Mouse (Mus musculus) heart, embryonic 12.5 days (tissue): Measurements from ENCODE around the gene Clcn3. TPM values are rescaled to one million over a fixed set of nuclear protein-coding genes. Genes with fewer than 3 reads are reported as not detected.
"Not testable (repeated sequence)": the region's sequence is repeated elsewhere in the genome, so short reads cannot be mapped to it uniquely, and the experiment has no call there.

Experiments
- ATAC-seq: fragments of 200-750 bp; cut with Nextera tagmentation; 2 replicates; pipeline ENCODE4 v1.8.0; 2017; ENCODE audit warnings: moderate TSS enrichment, moderate library complexity; ENCODE audit not compliant: insufficient number of reproducible peaks, low FRiP score
- H3K27ac ChIP-seq: fragments of 300-500 bp; sonication (generic); 2 replicates; pipeline ENCODE4 v1.5.1; 2016; ENCODE audit warnings: mild to moderate bottlenecking, moderate library complexity; ENCODE audit not compliant: poor library complexity, severe bottlenecking
- H3K27me3 ChIP-seq: fragments of 300-500 bp; sonication (generic); replicated peaks from 2 replicates; pipeline ENCODE4 v1.6.1; 2016; ENCODE audit warnings: mild to moderate bottlenecking, moderate library complexity
- H3K36me3 ChIP-seq: fragments of 300-500 bp; sonication (generic); 2 replicates; pipeline ENCODE4 v1.6.1; 2016; ENCODE audit warnings: mild to moderate bottlenecking, moderate library complexity
- H3K4me1 ChIP-seq: fragments of 300-500 bp; sonication (generic); replicated peaks from 2 replicates; pipeline ENCODE4 v1.6.1; 2016; ENCODE audit warnings: mild to moderate bottlenecking
- H3K4me2 ChIP-seq: fragments of 300-500 bp; sonication (generic); 2 replicates; pipeline ENCODE4 v1.6.1; 2016; ENCODE audit warnings: mild to moderate bottlenecking, moderate library complexity
- H3K4me3 ChIP-seq: fragments of 300-500 bp; sonication (generic); 2 replicates; pipeline ENCODE4 v1.5.1; 2016; ENCODE audit warnings: mild to moderate bottlenecking
- H3K9ac ChIP-seq: fragments of 300-500 bp; sonication (generic); 2 replicates; pipeline ENCODE4 v1.6.1; 2016; ENCODE audit warnings: mild to moderate bottlenecking, moderate library complexity
- H3K9me3 ChIP-seq: fragments of 300-500 bp; sonication (generic); replicated peaks from 2 replicates; pipeline ENCODE4 v1.6.1; 2016; ENCODE audit warnings: mild to moderate bottlenecking, moderate library complexity
- WGBS: fragments of 180-500 bp; shearing (Covaris S2); methylation state at CpG from one replicate; pipeline ENCODE4 v1.1.7; 2016; 5-methylcytosine and 5-hydroxymethylcytosine counted together
- polyA plus RNA-seq: library from polyadenylated mRNA; unstranded; fragments of >200 nt; fragmentation: Nextera tagmentation; extraction: Ambion mirVana; gene quantifications from 2 replicates; pipeline ENCODE4 v1.2.1, GENCODE M21; 2016

Clcn3 gene
- polyA plus RNA-seq: 30.6 and 32.3 TPM in 2 replicates

- Histone ChIP-seq H3K9ac (peak within 1 kb of the TSS; percentile 97), H3K27me3 (no peaks in the 10 kb centered on the region), H3K4me1 (peaks cover 8% of the 10 kb centered on the region), H3K27ac (peak within 1 kb of the TSS; percentile 95), H3K36me3 (no peaks in the 10 kb centered on the region), H3K9me3 (no peaks in the 10 kb centered on the region), H3K4me3 (peak within 1 kb of the TSS; percentile 99), H3K4me2 (peak within 1 kb of the TSS; percentile 89)
- WGBS: under 1% methylated on average over 101 of the region's 101 CpGs
- peak; percentile 100 for ATAC-seq
These were observed at the start of gene Clcn3 for GRCm38 (mm10) chr8:60982701-60983687. Gene Clcn3 (minus strand): TSS chr8:60983300.

DNA sequence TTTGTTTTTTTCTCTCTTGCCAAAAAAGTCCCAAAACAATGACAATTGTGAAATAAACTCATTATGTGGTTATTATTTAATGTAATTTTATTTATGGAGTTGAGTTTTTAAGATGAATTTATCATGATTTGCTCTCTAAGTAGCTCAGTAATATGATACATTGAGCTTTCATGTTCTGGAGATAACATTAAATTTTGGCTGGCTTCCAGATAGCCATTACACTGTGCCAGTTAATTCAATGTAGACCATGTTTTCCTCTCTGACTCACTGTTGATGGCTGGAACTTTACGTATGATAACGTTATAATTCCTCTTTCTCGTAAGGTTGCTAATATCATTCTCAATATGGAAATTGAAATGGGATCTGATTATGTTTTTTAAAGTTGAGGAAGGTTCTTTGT is 13.4 kb upstream of the Clcn3 start:
- 0 out of 2 replicates have a peak, but pooled peaks cover 6% of the 10 kb centered on the region for H3K36me3 ChIP-seq
- peaks cover 3% of the 10 kb centered on the region for H3K9me3 ChIP-seq
- no peaks in the 10 kb centered on the region for H3K27me3 ChIP-seq
- no peak overlapping the region for H3K27ac ChIP-seq
- no peak for ATAC-seq
- H3K4me2 ChIP-seq: no peak overlapping the region
- peaks cover 5% of the 10 kb centered on the region for H3K4me1 ChIP-seq
- H3K4me3 ChIP-seq: no peak overlapping the region
- WGBS: 55% methylated on average over 3 of the region's 3 CpGs
- H3K9ac ChIP-seq: no peak overlapping the region

GRCm38 (mm10) chr8:60993639-60993986 is 10.5 kb upstream of the Clcn3 start:
- Histone ChIP-seq H3K9ac (peak overlapping the region; percentile 84), H3K27ac (peak overlapping the region; percentile 90), H3K9me3 (peaks cover 3% of the 10 kb centered on the region), H3K27me3 (no peaks in the 10 kb centered on the region), H3K4me2 (peak overlapping the region; percentile 91), H3K4me1 (peaks cover 5% of the 10 kb centered on the region), H3K36me3 (0 out of 2 replicates have a peak, but pooled peaks cover 6% of the 10 kb centered on the region), H3K4me3 (peak overlapping the region; percentile 81)
- no peak; the same call in 1 of the 2 replicates for ATAC-seq
- WGBS: 2% methylated on average over 12 of the region's 12 CpGs

GRCm38 (mm10) chr8:60992910-60993638 is 10.0 kb upstream of the Clcn3 start, which contains the start of gene Nek1:
Gene Nek1 (plus strand): TSS chr8:60993195.
- WGBS: under 1% methylated on average over 57 of the region's 57 CpGs

GRCm38 (mm10) chr8:60992561-60992909 is 9.4 kb upstream of the Clcn3 start:
- WGBS: 1% methylated on average over 16 of the region's 16 CpGs
- H3K9ac ChIP-seq: peak overlapping the region; percentile 72
- no peaks in the 10 kb centered on the region for H3K9me3 ChIP-seq
- peaks cover 5% of the 10 kb centered on the region for H3K4me1 ChIP-seq
- H3K4me2 ChIP-seq: peak overlapping the region; percentile 55
- peak; percentile 91 for ATAC-seq
- H3K4me3 ChIP-seq: peak overlapping the region; percentile 81
- H3K27ac ChIP-seq: peak overlapping the region; percentile 90
- no peaks in the 10 kb centered on the region for H3K27me3 ChIP-seq
- H3K36me3 ChIP-seq: no peaks in the 10 kb centered on the region

More at GRCm38 (mm10) chr8:60992910-60993638, 10.0 kb upstream of the Clcn3 start, which contains the start of gene Nek1:
- H3K27ac ChIP-seq: peak within 1 kb of the TSS; percentile 90
- H3K4me3 ChIP-seq: peak within 1 kb of the TSS; percentile 81
- no peaks in the 10 kb centered on the region for H3K27me3 ChIP-seq
- peaks cover 2% of the 10 kb centered on the region for H3K9me3 ChIP-seq
- peak within 1 kb of the TSS; percentile 91 for H3K4me2 ChIP-seq
- ATAC-seq: peak; percentile 96
- H3K36me3 ChIP-seq: 0 out of 2 replicates have a peak, but pooled peaks cover 2% of the 10 kb centered on the region
- peak within 1 kb of the TSS; percentile 84 for H3K9ac ChIP-seq
- peaks cover 5% of the 10 kb centered on the region for H3K4me1 ChIP-seq

DNA sequence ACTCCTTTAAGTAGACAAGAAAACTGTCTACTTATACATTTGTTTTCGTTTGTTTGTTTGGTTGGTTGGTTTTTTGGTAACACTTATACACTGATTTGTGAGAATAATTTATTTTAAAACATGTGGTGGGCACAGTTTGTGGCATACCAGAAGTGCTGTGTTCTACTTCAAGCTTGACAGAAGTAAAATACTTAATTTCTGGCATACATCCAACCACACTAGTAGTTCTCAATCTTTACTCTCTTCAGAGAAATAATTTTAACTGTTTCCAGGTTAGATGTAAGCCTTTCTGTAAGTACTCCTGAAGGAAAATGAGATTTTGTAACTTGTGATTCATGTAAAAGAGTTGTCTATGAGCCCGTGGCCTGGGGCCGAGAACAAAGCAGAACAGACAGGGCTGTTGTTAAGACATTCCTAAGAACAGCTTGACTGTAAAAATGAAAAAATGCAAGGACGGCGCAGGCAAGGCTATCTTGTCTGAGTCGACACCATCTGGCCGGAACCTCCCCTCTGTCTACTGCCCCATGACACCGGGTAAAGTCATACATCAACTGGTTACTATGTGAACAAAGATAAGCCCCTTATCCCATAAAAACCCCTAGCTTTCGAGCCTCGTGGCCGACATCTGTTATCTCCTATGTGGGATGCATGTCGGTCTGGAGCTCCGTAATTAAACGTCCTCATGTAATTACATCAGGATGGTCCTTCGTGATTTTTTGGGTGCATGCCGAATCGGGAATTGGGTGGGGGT is 1.3 kb upstream of the Clcn3 start:
- 73% methylated on average over 17 of the region's 17 CpGs for WGBS
- not testable (repeated sequence) for H3K27ac ChIP-seq, H3K4me3 ChIP-seq

DNA sequence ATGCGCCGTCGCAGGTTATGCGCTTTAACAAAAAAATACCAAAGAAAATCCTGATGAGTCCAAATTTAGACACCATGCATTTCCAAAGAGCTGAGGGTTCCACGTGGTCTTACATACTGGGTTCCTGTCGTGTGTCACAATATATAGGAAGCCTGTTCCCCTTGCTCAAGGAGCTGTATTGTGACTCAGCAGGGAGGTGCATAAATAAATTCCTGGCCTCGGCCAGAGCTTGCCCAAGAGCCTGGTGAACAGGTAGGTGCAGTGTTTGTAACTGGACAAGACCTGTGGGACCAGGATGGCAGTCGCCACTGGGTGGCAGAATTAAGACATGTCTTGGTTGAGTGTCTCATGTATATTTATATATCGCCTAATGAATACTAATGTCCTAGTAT is 584 bp upstream of the Clcn3 start:
- 11% methylated on average over 9 of the region's 9 CpGs for WGBS

More for the DNA sequence above, 1.3 kb upstream of the Clcn3 start:
- not testable (repeated sequence) for H3K9me3 ChIP-seq, H3K4me2 ChIP-seq, ATAC-seq, H3K4me1 ChIP-seq, H3K36me3 ChIP-seq, H3K27me3 ChIP-seq, H3K9ac ChIP-seq

DNA sequence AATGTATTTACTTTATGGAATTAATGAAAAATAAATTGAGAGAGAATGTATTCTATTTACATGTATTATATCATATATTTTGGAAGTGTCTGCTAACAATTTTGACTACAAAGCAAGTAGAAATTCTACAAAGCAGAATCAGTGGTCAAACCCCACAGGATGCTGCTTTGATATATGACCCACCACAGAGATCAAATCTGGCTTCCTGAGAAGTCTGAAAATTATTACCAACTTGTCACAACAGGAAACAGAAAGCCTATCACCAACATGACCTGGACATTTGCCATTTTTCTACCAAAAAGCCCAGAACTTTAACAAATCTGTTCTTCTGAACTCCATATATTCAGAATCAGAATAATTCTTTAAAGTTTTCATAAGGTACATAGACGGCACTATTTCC is 1.7 kb downstream of the Clcn3 start:
- no peaks in the 10 kb centered on the region for H3K36me3 ChIP-seq
- ATAC-seq: no peak
- peaks cover 8% of the 10 kb centered on the region for H3K4me1 ChIP-seq
- no peaks in the 10 kb centered on the region for H3K9me3 ChIP-seq
- H3K9ac ChIP-seq: no peak overlapping the region
- H3K4me2 ChIP-seq: no peak overlapping the region
- H3K27me3 ChIP-seq: no peaks in the 10 kb centered on the region
- H3K4me3 ChIP-seq: peak overlapping the region; percentile 13; the same call in 1 of the 2 replicates
- no peak overlapping the region for H3K27ac ChIP-seq
- WGBS: 18% methylated on average over 1 of the region's 1 CpGs

More for the DNA sequence above, 584 bp upstream of the Clcn3 start:
- no peaks in the 10 kb centered on the region for H3K9me3 ChIP-seq
- peak; percentile 65 for ATAC-seq
- H3K4me2 ChIP-seq: peak overlapping the region; percentile 89
- H3K27me3 ChIP-seq: no peaks in the 10 kb centered on the region
- H3K36me3 ChIP-seq: no peaks in the 10 kb centered on the region
- peak overlapping the region; percentile 95 for H3K27ac ChIP-seq
- peak overlapping the region; percentile 99 for H3K4me3 ChIP-seq
- peak overlapping the region; percentile 97 for H3K9ac ChIP-seq
- peaks cover 5% of the 10 kb centered on the region for H3K4me1 ChIP-seq

GRCm38 (mm10) chr8:60978496-60978895 is 4.6 kb downstream of the Clcn3 start:
- no peaks in the 10 kb centered on the region for H3K36me3 ChIP-seq
- no peaks in the 10 kb centered on the region for H3K9me3 ChIP-seq
- H3K27ac ChIP-seq: no peak overlapping the region
- H3K27me3 ChIP-seq: no peaks in the 10 kb centered on the region
- no peak for ATAC-seq
- peaks cover 12% of the 10 kb centered on the region for H3K4me1 ChIP-seq
- 79% methylated on average over 5 of the region's 5 CpGs for WGBS
- H3K4me2 ChIP-seq: no peak overlapping the region
- H3K4me3 ChIP-seq: no peak overlapping the region
- no peak overlapping the region for H3K9ac ChIP-seq

GRCm38 (mm10) chr8:60976818-60977217 is 6.3 kb downstream of the Clcn3 start:
- H3K4me2 ChIP-seq: no peak overlapping the region
- H3K9ac ChIP-seq: no peak overlapping the region
- H3K4me1 ChIP-seq: peaks cover 23% of the 10 kb centered on the region
- H3K4me3 ChIP-seq: no peak overlapping the region
- no peaks in the 10 kb centered on the region for H3K36me3 ChIP-seq
- H3K27me3 ChIP-seq: no peaks in the 10 kb centered on the region
- H3K9me3 ChIP-seq: no peaks in the 10 kb centered on the region
- 83% methylated on average over 9 of the region's 9 CpGs for WGBS
- H3K27ac ChIP-seq: no peak overlapping the region
- ATAC-seq: no peak
